Mouse (Mus musculus): Measurements from ENCODE around the gene Wsb1. TPM values are rescaled to one million over a fixed set of nuclear protein-coding genes. Genes with fewer than 3 reads are reported as not detected.
A peak's percentile ranks its signal among the peaks of the same experiment; 100 is the strongest.
"Not testable (repeated sequence)": the region's sequence is repeated elsewhere in the genome, so short reads cannot be mapped to it uniquely, and the experiment has no call there.

The Wsb1 gene
- 100 to 1,000 TPM in 1 of 2 experiments, 10 to 100 TPM in 1; 83.0 to 101 TPM for total RNA-seq (2021)
- long read RNA-seq, experiment 1, transcript Wsb1-206 (4 exons, 2,338 nt), result major isoform, 6 of 20 reads
- long read RNA-seq, experiment 1, partial matches to known transcripts, result 1 of 20 reads
- long read RNA-seq, experiment 1, other reads (novel, unspliced or antisense), result 12 of 20 reads
- long read RNA-seq, experiment 2, partial matches to known transcripts, result 1 of 32 reads
- long read RNA-seq, experiment 2, other reads (novel, unspliced or antisense), result 23 of 32 reads

DNA sequence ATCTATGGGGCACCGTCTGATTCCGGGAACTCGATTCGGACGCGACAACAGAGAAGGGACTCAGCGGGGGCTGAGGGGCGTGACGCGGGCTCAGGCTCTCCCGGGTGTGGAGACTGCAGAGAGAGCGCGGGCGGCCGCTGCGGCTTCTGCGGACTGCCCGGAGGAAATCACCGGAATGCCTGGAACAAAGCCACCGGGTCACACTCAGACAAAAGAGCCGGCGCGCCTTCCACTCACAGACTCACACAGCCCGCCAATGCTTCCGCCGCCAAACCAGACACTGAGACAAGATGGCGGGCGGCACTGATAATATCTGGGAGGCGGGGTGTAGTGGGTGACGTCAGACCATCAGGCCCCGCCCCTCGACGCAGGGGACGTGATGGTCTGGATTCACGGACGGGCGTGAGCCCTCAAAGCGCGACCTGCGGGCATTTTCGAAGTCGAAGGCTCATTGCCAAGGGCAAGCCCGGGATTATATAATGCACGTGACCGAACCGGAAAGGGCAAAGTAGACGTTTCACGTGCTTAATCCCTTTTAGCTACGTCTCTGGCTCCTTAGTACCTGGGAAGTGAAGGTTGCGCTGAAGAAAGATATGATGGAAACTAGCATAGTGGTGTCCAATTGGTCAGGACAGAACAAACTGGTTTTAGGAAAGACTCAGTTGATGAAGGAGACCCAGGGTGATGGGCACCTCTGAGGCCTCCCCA lies at the start of gene Wsb1:
TSS of gene Wsb1 (minus strand) at position 281 of the 708 bp plus-strand sequence.
- TF ChIP-seq CTCF (conservative IDR thresholded peaks at IDR 0.05), result no peak
- Histone ChIP-seq H3K4me3 (peak within 1 kb of the TSS; percentile 76), H3K27ac (peak within 1 kb of the TSS; percentile 95)
- DNase-seq (ENCODE audit: low spot score in 2 of 2), result peak; percentile 89 to 91

DNA sequence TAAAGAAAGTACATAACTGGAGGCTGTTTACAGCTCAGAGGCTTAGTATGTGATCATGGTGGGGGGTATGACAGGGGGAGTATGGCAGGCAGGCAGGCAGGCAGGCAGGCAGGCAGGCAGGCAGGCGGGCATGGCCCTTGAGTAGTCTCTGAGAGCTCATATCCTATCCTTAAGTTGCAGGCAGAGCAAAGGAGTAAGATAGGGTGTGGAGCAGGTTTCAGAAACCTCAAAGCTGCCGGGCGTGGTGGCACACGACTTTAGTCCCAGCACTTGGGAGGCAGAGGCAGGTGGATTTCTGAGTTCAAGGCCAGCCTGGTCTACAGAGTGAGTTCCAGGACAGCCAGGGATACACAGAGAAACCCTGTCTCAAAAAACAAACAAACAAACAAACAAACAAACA lies 49.8 kb upstream of the Wsb1 start:
- H3K4me3 ChIP-seq; DNase-seq (ENCODE audit: low spot score in 2 of 2); H3K27ac ChIP-seq: not testable (repeated sequence)

DNA sequence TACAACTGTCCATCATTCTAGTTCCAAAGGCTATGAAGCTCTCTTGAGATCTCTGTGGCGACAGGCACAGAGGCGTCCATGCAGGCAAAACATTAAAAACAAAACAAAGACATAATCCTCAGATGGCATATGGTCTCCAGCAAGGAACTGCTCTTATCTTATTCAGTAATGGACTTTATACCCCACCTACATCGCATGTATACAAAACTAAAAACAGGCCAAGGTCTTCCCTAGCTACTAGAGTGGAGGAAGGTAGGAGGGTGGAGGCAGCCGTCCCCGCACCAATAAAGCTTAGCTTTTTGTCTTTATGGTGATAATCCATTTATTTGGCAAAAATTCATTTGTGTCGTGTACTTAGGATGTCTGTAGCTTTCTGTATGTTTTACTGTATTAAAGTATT lies 48.6 kb upstream of the Wsb1 start:
- no peak overlapping the region for H3K27ac ChIP-seq
- TF ChIP-seq CTCF (conservative IDR thresholded peaks at IDR 0.05), result no peak
- H3K4me3 ChIP-seq, result no peak overlapping the region
- no peak for DNase-seq (ENCODE audit: low spot score in 2 of 2)

- no peak for DNase-seq (ENCODE audit: low spot score in 2 of 2)
- Histone ChIP-seq H3K4me3 (no peak overlapping the region), H3K27ac (no peak overlapping the region)
- TF ChIP-seq CTCF (conservative IDR thresholded peaks at IDR 0.05), result peak; percentile 38
Measured at GRCm38 (mm10) chr11:79299719-79300431, 45.4 kb upstream of the Wsb1 start.

GRCm38 (mm10) chr11:79296856-79297491 lies 42.5 kb upstream of the Wsb1 start, which contains the start of gene Gm9964:
Gene Gm9964, minus strand, starts transcription at chr11:79296906.
- H3K4me3 ChIP-seq, result no peak within 1 kb of the TSS
- DNase-seq (ENCODE audit: low spot score in 2 of 2), result no peak
- no peak for TF ChIP-seq CTCF (conservative IDR thresholded peaks at IDR 0.05)
- no peak within 1 kb of the TSS for H3K27ac ChIP-seq

- Histone ChIP-seq H3K27ac (no peak overlapping the region), H3K4me3 (no peak overlapping the region)
- TF ChIP-seq CTCF (conservative IDR thresholded peaks at IDR 0.05), result peak; percentile 98
- DNase-seq (ENCODE audit: low spot score in 2 of 2), result peak in 1 of 2 experiments; percentile 63
Measured at GRCm38 (mm10) chr11:79296167-79296566, 41.7 kb upstream of the Wsb1 start.

DNA sequence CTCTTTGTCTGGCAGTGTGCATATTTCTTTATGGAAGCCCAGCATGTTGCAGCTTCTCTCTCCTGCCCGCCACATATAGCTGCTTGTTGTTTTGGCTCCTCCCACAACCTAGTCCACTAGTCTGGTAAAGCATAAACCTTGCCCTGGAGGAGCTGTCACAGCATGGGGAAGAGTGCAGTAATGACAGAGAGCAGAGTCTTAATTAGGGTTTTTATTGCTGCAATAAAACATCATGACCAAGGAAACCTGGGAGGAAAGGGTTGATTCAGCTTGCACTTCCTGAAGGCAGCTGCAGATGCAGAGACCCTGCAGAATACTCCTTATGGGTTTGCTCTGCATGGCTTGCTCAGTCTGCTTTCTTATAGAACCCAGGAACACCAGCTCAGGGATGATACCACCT lies 39.5 kb upstream of the Wsb1 start:
- no peak for TF ChIP-seq CTCF (conservative IDR thresholded peaks at IDR 0.05)
- no peak for DNase-seq (ENCODE audit: low spot score in 2 of 2)
- H3K27ac ChIP-seq, result no peak overlapping the region
- no peak overlapping the region for H3K4me3 ChIP-seq

DNA sequence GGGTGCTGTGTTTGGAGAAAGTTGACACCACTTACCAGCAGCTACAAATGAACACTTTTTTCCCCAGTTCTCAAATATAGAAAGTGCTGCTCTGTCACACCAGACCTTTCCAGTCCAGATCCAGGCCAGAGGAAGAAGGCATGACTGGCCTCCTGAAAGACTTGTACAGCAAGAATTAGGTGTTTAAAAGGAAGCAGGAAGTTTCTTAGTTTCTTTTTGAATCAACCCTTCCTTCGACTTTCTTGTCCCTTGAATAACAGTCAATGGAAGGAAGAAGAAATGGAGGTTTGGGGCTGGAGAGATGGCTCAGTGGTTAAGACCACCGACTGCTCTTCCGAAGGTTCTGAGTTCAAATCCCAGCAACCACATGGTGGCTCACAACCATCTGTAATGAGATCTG lies 38.6 kb upstream of the Wsb1 start:
- Histone ChIP-seq H3K4me3 (no peak overlapping the region), H3K27ac (no peak overlapping the region)
- TF ChIP-seq CTCF (conservative IDR thresholded peaks at IDR 0.05), result no peak
- no peak for DNase-seq (ENCODE audit: low spot score in 2 of 2)

GRCm38 (mm10) chr11:79292130-79292529 lies 37.7 kb upstream of the Wsb1 start:
- no peak for TF ChIP-seq CTCF (conservative IDR thresholded peaks at IDR 0.05)
- DNase-seq (ENCODE audit: low spot score in 2 of 2), result no peak
- H3K27ac ChIP-seq, result no peak overlapping the region
- no peak overlapping the region for H3K4me3 ChIP-seq

DNA sequence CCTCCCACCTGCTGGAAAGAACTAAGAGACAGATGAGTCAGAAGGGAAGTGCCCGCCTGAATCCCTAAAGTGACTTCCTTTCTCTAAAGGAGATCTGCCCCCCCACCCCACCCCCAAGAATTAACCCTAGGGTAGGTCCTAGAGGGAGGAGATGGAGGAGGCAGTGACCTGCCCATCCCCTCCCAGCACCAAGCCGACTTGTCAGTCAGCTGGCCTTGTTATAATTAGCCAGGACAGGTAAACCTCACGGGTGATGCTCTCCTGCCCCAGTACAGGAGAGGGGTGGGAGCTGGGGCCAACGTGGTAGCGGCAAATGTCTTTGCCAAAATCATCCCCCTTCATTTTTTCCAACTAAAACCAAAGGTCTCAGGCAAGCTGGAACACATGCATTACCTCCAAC lies 37.2 kb upstream of the Wsb1 start:
- no peak for TF ChIP-seq CTCF (conservative IDR thresholded peaks at IDR 0.05)
- Histone ChIP-seq H3K4me3 (no peak overlapping the region), H3K27ac (no peak overlapping the region)
- no peak for DNase-seq (ENCODE audit: low spot score in 2 of 2)

DNA sequence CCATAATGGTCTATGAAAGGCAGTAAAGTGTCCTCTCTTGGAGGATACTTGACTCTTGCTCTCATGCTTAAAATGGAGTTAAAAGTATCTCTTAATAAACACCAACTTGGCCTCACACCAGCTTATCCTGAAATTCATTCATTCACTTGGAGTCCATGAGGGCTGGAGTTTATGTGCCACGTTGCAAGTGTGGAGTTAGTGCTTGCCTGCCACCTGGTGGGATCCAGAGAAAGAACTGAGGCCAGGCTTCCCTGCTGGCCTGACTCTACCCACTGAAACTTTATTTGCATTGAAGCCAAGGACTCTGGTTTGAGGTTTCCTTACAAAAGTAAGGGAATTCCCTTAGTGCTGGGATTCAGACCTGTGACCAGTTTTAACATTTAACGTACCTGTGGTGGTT lies 36.0 kb upstream of the Wsb1 start:
- no peak overlapping the region for H3K4me3 ChIP-seq
- peak in 1 of 2 experiments; percentile 25 for DNase-seq (ENCODE audit: low spot score in 2 of 2)
- peak; percentile 81 for TF ChIP-seq CTCF (conservative IDR thresholded peaks at IDR 0.05)
- H3K27ac ChIP-seq, result no peak overlapping the region

GRCm38 (mm10) chr11:79288913-79289640 lies 34.6 kb upstream of the Wsb1 start:
- Histone ChIP-seq H3K27ac (no peak overlapping the region), H3K4me3 (no peak overlapping the region)
- DNase-seq (ENCODE audit: low spot score in 2 of 2), result no peak
- TF ChIP-seq CTCF (conservative IDR thresholded peaks at IDR 0.05), result no peak

Data from layer of hippocampus, adult 2 months (tissue).